Mouse (Mus musculus) forebrain, embryonic 13.5 days (tissue): ENCODE data around the gene Mtnr1b. TPM values are rescaled to one million over a fixed set of nuclear protein-coding genes. Genes with fewer than 3 reads are reported as not detected.

Experiments
- ATAC-seq: fragments of 200-750 bp; cut with Nextera tagmentation; 2 replicates; pipeline ENCODE4 v1.8.0; 2017
- H3K27ac ChIP-seq: fragments of 300-500 bp; sonication (generic); 2 replicates; pipeline ENCODE4 v1.5.1; 2015; ENCODE audit warnings: inconsistent platforms, mild to moderate bottlenecking, moderate library complexity
- H3K27me3 ChIP-seq: fragments of 300-500 bp; sonication (generic); 2 replicates; pipeline ENCODE4 v1.6.1; 2015; ENCODE audit warnings: mild to moderate bottlenecking, inconsistent platforms
- H3K36me3 ChIP-seq: fragments of 300-500 bp; sonication (generic); 2 replicates; pipeline ENCODE4 v1.6.1; 2015; ENCODE audit warnings: mild to moderate bottlenecking, inconsistent platforms; ENCODE audit not compliant: poor library complexity, severe bottlenecking
- H3K4me1 ChIP-seq: fragments of 300-500 bp; sonication (generic); 2 replicates; pipeline ENCODE4 v1.6.1; 2015; ENCODE audit warnings: inconsistent platforms
- H3K4me2 ChIP-seq: fragments of 300-500 bp; sonication (generic); 2 replicates; pipeline ENCODE4 v1.6.1; 2015; ENCODE audit warnings: inconsistent platforms, mild to moderate bottlenecking, moderate library complexity
- H3K4me3 ChIP-seq: fragments of 300-500 bp; sonication (generic); 2 replicates; pipeline ENCODE4 v1.5.1; 2015; ENCODE audit warnings: mild to moderate bottlenecking, inconsistent platforms
- H3K9ac ChIP-seq: fragments of 300-500 bp; sonication (generic); 2 replicates; pipeline ENCODE4 v1.6.1; 2015; ENCODE audit warnings: mild to moderate bottlenecking, inconsistent platforms
- H3K9me3 ChIP-seq: fragments of 300-500 bp; sonication (generic); replicated peaks from 2 replicates; pipeline ENCODE4 v1.6.1; 2016; ENCODE audit warnings: inconsistent platforms
- WGBS: fragments of 180-500 bp; shearing (Covaris S2); methylation state at CpG from one replicate; pipeline ENCODE4 v1.1.7; 2015; 5-methylcytosine and 5-hydroxymethylcytosine counted together
- polyA plus RNA-seq: library from polyadenylated mRNA; unstranded; fragments of >200 nt; fragmentation: Nextera tagmentation; extraction: Ambion mirVana; gene quantifications from 2 replicates; pipeline ENCODE4 v1.2.1, GENCODE M21; 2015

The Mtnr1b gene
- polyA plus RNA-seq, 1 experiment from 2014 or later, result not detected

DNA sequence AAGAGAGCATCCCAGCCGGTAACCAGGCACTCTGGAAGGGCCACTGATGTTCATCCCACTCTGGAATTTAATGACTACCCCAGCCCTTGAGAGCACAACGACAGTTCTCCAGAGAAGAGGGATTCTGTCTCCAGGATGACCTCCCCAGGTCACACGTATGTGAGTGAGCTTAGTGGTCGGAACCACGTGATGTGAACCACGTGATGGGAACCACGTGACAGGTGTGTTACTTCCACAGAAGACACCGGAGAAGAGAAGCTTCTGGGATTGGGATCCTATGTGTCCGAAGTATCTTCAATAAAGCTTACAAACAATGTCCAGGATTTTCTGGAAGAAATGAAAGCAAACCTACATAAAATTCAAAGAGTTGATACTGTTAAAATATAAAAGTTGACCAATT, 82.3 kb downstream of the Mtnr1b start:
- Histone ChIP-seq H3K27me3 (no peaks in the 10 kb centered on the region), H3K36me3 (no peaks in the 10 kb centered on the region), H3K4me1 (no peaks in the 10 kb centered on the region), H3K4me2 (no peak overlapping the region), H3K9me3 (no peaks in the 10 kb centered on the region), H3K9ac (no peak overlapping the region), H3K4me3 (no peak overlapping the region), H3K27ac (no peak overlapping the region)
- ATAC-seq, result no peak
- WGBS, result 95% methylated on average over 9 of the region's 9 CpGs

GRCm38 (mm10) chr9:15786610-15787009, 87.7 kb downstream of the Mtnr1b start:
- no peak overlapping the region for H3K4me3 ChIP-seq
- no peaks in the 10 kb centered on the region for H3K36me3 ChIP-seq
- H3K9me3 ChIP-seq, result no peaks in the 10 kb centered on the region
- no peaks in the 10 kb centered on the region for H3K27me3 ChIP-seq
- no peak overlapping the region for H3K9ac ChIP-seq
- H3K4me1 ChIP-seq, result 0 out of 2 replicates have a peak, but pooled peaks cover 3% of the 10 kb centered on the region
- no peak overlapping the region for H3K4me2 ChIP-seq
- ATAC-seq, result no peak
- WGBS, result 80% methylated on average over 2 of the region's 2 CpGs
- no peak overlapping the region for H3K27ac ChIP-seq

DNA sequence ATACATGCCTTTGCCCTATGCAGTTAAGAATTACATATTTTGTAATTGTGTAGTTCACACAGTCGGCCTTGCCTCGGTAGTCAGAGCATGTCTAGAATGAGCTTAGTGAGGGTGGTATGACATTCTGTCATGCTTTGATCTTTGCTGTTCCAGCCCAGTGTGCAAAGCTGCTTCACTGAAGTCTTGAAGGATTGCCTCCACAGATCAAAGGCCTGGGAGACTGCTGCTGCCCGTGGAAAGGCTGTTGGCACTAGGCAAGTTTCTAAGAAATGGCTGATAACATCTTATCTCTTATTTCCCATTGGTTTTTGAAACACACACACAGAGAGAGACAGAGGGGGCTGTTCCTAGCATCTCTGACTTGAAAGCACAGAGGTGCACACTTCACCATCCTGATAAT, 88.2 kb downstream of the Mtnr1b start:
- no peak for ATAC-seq
- Histone ChIP-seq H3K9ac (no peak overlapping the region), H3K4me3 (no peak overlapping the region), H3K27me3 (no peaks in the 10 kb centered on the region), H3K9me3 (no peaks in the 10 kb centered on the region), H3K27ac (no peak overlapping the region), H3K36me3 (no peaks in the 10 kb centered on the region), H3K4me2 (no peak overlapping the region), H3K4me1 (0 out of 2 replicates have a peak, but pooled peaks cover 3% of the 10 kb centered on the region)
- WGBS, result 83% methylated on average over 3 of the region's 3 CpGs

GRCm38 (mm10) chr9:15781936-15782335, 92.4 kb downstream of the Mtnr1b start:
- H3K27ac ChIP-seq, result no peak overlapping the region
- H3K9ac ChIP-seq, result no peak overlapping the region
- 57% methylated on average over 4 of the region's 4 CpGs for WGBS
- H3K4me2 ChIP-seq, result no peak overlapping the region
- H3K27me3 ChIP-seq, result peaks cover 5% of the 10 kb centered on the region
- H3K4me1 ChIP-seq, result peaks cover 3% of the 10 kb centered on the region; the same call in 1 of the 2 replicates
- no peaks in the 10 kb centered on the region for H3K9me3 ChIP-seq
- H3K4me3 ChIP-seq, result no peak overlapping the region
- ATAC-seq, result no peak
- H3K36me3 ChIP-seq, result no peaks in the 10 kb centered on the region

GRCm38 (mm10) chr9:15774911-15775310, 99.4 kb downstream of the Mtnr1b start:
- ATAC-seq, result peak; percentile 96
- no peak overlapping the region for H3K9ac ChIP-seq
- peak overlapping the region; percentile 65 for H3K27ac ChIP-seq
- no peak overlapping the region for H3K4me2 ChIP-seq
- H3K36me3 ChIP-seq, result no peaks in the 10 kb centered on the region
- H3K9me3 ChIP-seq, result no peaks in the 10 kb centered on the region
- H3K4me1 ChIP-seq, result peaks cover 39% of the 10 kb centered on the region
- H3K27me3 ChIP-seq, result peaks cover 35% of the 10 kb centered on the region
- no peak overlapping the region for H3K4me3 ChIP-seq
- 6% methylated on average over 1 of the region's 1 CpGs for WGBS

Other genes with a start within 250 kb of the Mtnr1b start
- gene Deup1, start 246.6 kb downstream of the Mtnr1b start, polyA plus RNA-seq, result 1.5 and 3.5 TPM in 2 replicates
- gene Slc36a4, start 164.8 kb downstream of the Mtnr1b start, polyA plus RNA-seq, result 21.5 and 23.5 TPM in 2 replicates